Mouse (Mus musculus) testis, postnatal 10 days (tissue): Measurements from ENCODE around the gene Rnf215.
"Not testable (repeated sequence)": the region's sequence is repeated elsewhere in the genome, so short reads cannot be mapped to it uniquely, and the experiment has no call there.

Experiments used
- DNase-seq: peaks from one replicate; pipeline ENCODE4 v3.0.0; 2021; ENCODE audit warnings: low spot score

Gene Rnf215

GRCm38 (mm10) chr11:4113496-4113895, 21.5 kb upstream of the Rnf215 start:
- no peak for DNase-seq

GRCm38 (mm10) chr11:4113970-4114369, 21.0 kb upstream of the Rnf215 start:
- no peak for DNase-seq

GRCm38 (mm10) chr11:4114541-4114940, 20.5 kb upstream of the Rnf215 start:
- not testable (repeated sequence) for DNase-seq

GRCm38 (mm10) chr11:4115407-4115806, 19.6 kb upstream of the Rnf215 start:
- DNase-seq = no peak

GRCm38 (mm10) chr11:4116458-4117141, 18.4 kb upstream of the Rnf215 start:
- no peak for DNase-seq

- no peak for DNase-seq
Observed at GRCm38 (mm10) chr11:4117372-4118071, 17.5 kb upstream of the Rnf215 start.

GRCm38 (mm10) chr11:4118081-4118921, 16.7 kb upstream of the Rnf215 start:
- DNase-seq = peak; percentile 79

GRCm38 (mm10) chr11:4119635-4120034, 15.4 kb upstream of the Rnf215 start:
- DNase-seq = no peak

- no peak for DNase-seq
Observed at GRCm38 (mm10) chr11:4121691-4122090, 13.3 kb upstream of the Rnf215 start.

- no peak for DNase-seq
Observed at GRCm38 (mm10) chr11:4122226-4122625, 12.8 kb upstream of the Rnf215 start.

- no peak for DNase-seq
Observed at GRCm38 (mm10) chr11:4122742-4123579, 12.0 kb upstream of the Rnf215 start, which contains the start of gene Sec14l2. TSS of gene Sec14l2 (minus strand) at chr11:4123415.

- peak; percentile 73 for DNase-seq
Observed at GRCm38 (mm10) chr11:4123922-4124321, 11.1 kb upstream of the Rnf215 start.

- DNase-seq = no peak
Observed at GRCm38 (mm10) chr11:4127059-4127458, 7.9 kb upstream of the Rnf215 start.

GRCm38 (mm10) chr11:4128461-4128860, 6.5 kb upstream of the Rnf215 start:
- not testable (repeated sequence) for DNase-seq

GRCm38 (mm10) chr11:4133450-4133849, 1.6 kb upstream of the Rnf215 start:
- no peak for DNase-seq

GRCm38 (mm10) chr11:4134400-4134799, 602 bp upstream of the Rnf215 start:
- DNase-seq = no peak

- no peak for DNase-seq
Observed at GRCm38 (mm10) chr11:4138964-4139363, 4.0 kb downstream of the Rnf215 start.

- DNase-seq = no peak
Observed at GRCm38 (mm10) chr11:4141505-4141904, 6.5 kb downstream of the Rnf215 start.

GRCm38 (mm10) chr11:4142352-4142751, 7.3 kb downstream of the Rnf215 start:
- no peak for DNase-seq

- no peak for DNase-seq
Observed at GRCm38 (mm10) chr11:4143281-4144062, 8.5 kb downstream of the Rnf215 start.

- DNase-seq = no peak
Observed at GRCm38 (mm10) chr11:4146381-4146780, 11.4 kb downstream of the Rnf215 start.
